8 mouse cellular contexts compared by ENCODE assay signal in the genomic region with DNA sequence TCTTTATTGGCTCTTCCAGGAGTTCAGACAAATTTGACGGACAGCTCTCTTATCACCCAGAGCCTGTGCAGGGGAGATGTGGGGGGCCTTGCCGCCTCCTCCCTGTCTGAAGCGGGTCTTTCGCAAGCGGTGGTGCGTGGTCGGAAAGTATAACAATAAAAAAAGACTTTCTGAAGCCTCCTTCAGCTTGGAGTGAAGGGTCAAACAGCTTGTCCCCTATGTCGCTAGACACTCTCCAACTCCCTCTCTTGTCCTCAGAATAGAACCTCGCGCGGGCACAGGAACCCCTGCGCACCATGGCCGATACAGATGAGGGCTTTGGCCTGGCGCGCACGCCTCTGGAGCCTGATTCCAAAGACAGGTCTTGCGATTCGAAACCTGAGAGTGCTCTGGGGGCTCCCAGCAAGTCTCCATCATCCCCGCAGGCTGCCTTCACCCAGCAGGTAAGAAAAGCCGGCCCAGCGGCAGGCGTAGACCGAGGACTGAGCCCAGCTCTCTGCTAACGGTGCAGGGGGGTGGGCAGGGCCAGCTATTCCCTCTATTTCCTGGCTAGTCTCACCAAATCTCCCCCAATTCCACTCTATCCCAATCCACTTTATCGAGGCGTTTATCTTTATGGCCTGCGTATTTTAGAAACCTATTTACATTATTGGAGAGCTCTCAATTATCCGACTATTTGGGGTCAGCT. TPM values are rescaled to one million over a fixed set of nuclear protein-coding genes. Genes with fewer than 3 reads are reported as not detected.
DNase-seq lines count a peak whose midpoint lies in the region; ATAC-seq and TF ChIP-seq lines count a peak whose summit lies in the region.
"Had no signal": no experiment of that assay in that cellular context is flagged by ENCODE, and none has a peak within 500 bp of the region (broad histone marks: within the 10 kb centered on the region; RNA-seq: fewer than 3 reads in every experiment).

No protein-coding gene starts in this region.

- peak; percentile 60 for DNase-seq in midbrain, embryonic 10.5 days (ENCODE audit: low spot score)
- DNase-seq in embryonic facial prominence, embryonic 11.5 days (ENCODE audit: low spot score), result peak; percentile 27
- no peak for DNase-seq in heart, embryonic 10.5 days (ENCODE audit: low spot score)
- DNase-seq in thymus, adult 2 months, result no peak
- DNase-seq in thymus, postnatal 14 days, result no peak
- DNase-seq: thymus, adult 18-20 months had no signal

- no peak for ATAC-seq in midbrain, embryonic 13.5 days
- no peak for ATAC-seq in embryonic facial prominence, embryonic 11.5 days (replicated peaks; ENCODE audit: insufficient number of reproducible peaks, low FRiP score, low TSS enrichment, low read depth)
- ATAC-seq in limb, embryonic 13.5 days (ENCODE audit: low FRiP score, low read depth), result no peak

- no peak overlapping the region for H3K4me3 ChIP-seq in midbrain, embryonic 10.5 days
- H3K4me3 ChIP-seq in midbrain, embryonic 13.5 days (replicated peaks), result no peak overlapping the region
- H3K4me3 ChIP-seq in embryonic facial prominence, embryonic 11.5 days (ENCODE audit: low read depth, low read length), result no peak overlapping the region
- H3K4me3 ChIP-seq in heart, embryonic 10.5 days, result peak overlapping the region; percentile 74
- H3K4me3 ChIP-seq in limb, embryonic 13.5 days, result peak overlapping the region; percentile 64
- H3K4me3 ChIP-seq in thymus, adult 2 months (ENCODE audit: control insufficient read depth, insufficient read depth, low read length), result no peak overlapping the region

- H3K4me2 ChIP-seq in midbrain, embryonic 13.5 days (replicated peaks), result no peak overlapping the region
- H3K4me2 ChIP-seq in embryonic facial prominence, embryonic 11.5 days (ENCODE audit: low read depth, low read length), result no peak overlapping the region
- peak overlapping the region; percentile 76 for H3K4me2 ChIP-seq in limb, embryonic 13.5 days (replicated peaks)

- peaks cover 21% of the 10 kb centered on the region for H3K4me1 ChIP-seq in midbrain, embryonic 10.5 days
- H3K4me1 ChIP-seq in midbrain, embryonic 13.5 days (replicated peaks), result 0 out of 2 replicates have a peak, but pooled peaks cover 6% of the 10 kb centered on the region
- no peaks in the 10 kb centered on the region for H3K4me1 ChIP-seq in embryonic facial prominence, embryonic 11.5 days (ENCODE audit: control insufficient read depth, insufficient read depth, low read length)
- H3K4me1 ChIP-seq in heart, embryonic 10.5 days, result peaks cover 46% of the 10 kb centered on the region
- H3K4me1 ChIP-seq in limb, embryonic 13.5 days, result peaks cover 22% of the 10 kb centered on the region
- H3K4me1 ChIP-seq in thymus, adult 2 months (replicated peaks; ENCODE audit: control insufficient read depth, insufficient read depth, low read length), result no peaks in the 10 kb centered on the region

- H3K9ac ChIP-seq in midbrain, embryonic 13.5 days (replicated peaks), result no peak overlapping the region
- no peak overlapping the region for H3K9ac ChIP-seq in embryonic facial prominence, embryonic 11.5 days (replicated peaks; ENCODE audit: low read length)
- peak overlapping the region; percentile 93 for H3K9ac ChIP-seq in limb, embryonic 13.5 days

- H3K36me3 ChIP-seq in midbrain, embryonic 10.5 days, result no peaks in the 10 kb centered on the region
- H3K36me3 ChIP-seq in midbrain, embryonic 13.5 days, result no peaks in the 10 kb centered on the region
- H3K36me3 ChIP-seq in embryonic facial prominence, embryonic 11.5 days (replicated peaks; ENCODE audit: control insufficient read depth, insufficient read depth, low read depth, low read length), result no peaks in the 10 kb centered on the region
- peaks cover 11% of the 10 kb centered on the region for H3K36me3 ChIP-seq in heart, embryonic 10.5 days
- peaks cover 9% of the 10 kb centered on the region; the same call in 1 of the 2 replicates for H3K36me3 ChIP-seq in limb, embryonic 13.5 days
- H3K36me3 ChIP-seq in thymus, adult 2 months (ENCODE audit: control insufficient read depth, insufficient read depth, low read length), result no peaks in the 10 kb centered on the region

- no peak overlapping the region for H3K27ac ChIP-seq in midbrain, embryonic 10.5 days (replicated peaks)
- H3K27ac ChIP-seq in midbrain, embryonic 13.5 days, result no peak overlapping the region
- no peak overlapping the region for H3K27ac ChIP-seq in embryonic facial prominence, embryonic 11.5 days (replicated peaks; ENCODE audit: low read depth, low read length)
- H3K27ac ChIP-seq in heart, embryonic 10.5 days, result peak overlapping the region; percentile 97
- peak overlapping the region; percentile 98 for H3K27ac ChIP-seq in limb, embryonic 13.5 days
- no peak overlapping the region for H3K27ac ChIP-seq in thymus, adult 2 months (ENCODE audit: control insufficient read depth, insufficient read depth, low read length)

- no peaks in the 10 kb centered on the region for H3K9me3 ChIP-seq in midbrain, embryonic 10.5 days (replicated peaks)
- no peaks in the 10 kb centered on the region for H3K9me3 ChIP-seq in midbrain, embryonic 13.5 days
- no peaks in the 10 kb centered on the region for H3K9me3 ChIP-seq in embryonic facial prominence, embryonic 11.5 days (replicated peaks; ENCODE audit: control insufficient read depth, low read length)
- H3K9me3 ChIP-seq in heart, embryonic 10.5 days, result no peaks in the 10 kb centered on the region
- H3K9me3 ChIP-seq in limb, embryonic 13.5 days, result no peaks in the 10 kb centered on the region

- no peak for TF ChIP-seq CTCF in thymus, adult 2 months (IDR thresholded peaks at IDR 0.05; ENCODE audit: borderline replicate concordance, control insufficient read depth, extremely low read depth, insufficient read depth, low read length, poor library complexity)

- no peak for TF ChIP-seq POLR2A in thymus, adult 2 months (IDR thresholded peaks at IDR 0.05; ENCODE audit: control insufficient read depth, extremely low read depth, insufficient read depth, low read length, poor library complexity)

- under 1% methylated on average over 28 of the region's 28 CpGs for WGBS in midbrain, embryonic 10.5 days
- under 1% methylated on average over 28 of the region's 28 CpGs for WGBS in midbrain, embryonic 13.5 days
- under 1% methylated on average over 28 of the region's 28 CpGs for WGBS in embryonic facial prominence, embryonic 11.5 days
- WGBS in heart, embryonic 10.5 days, result under 1% methylated on average over 28 of the region's 28 CpGs
- under 1% methylated on average over 28 of the region's 28 CpGs for WGBS in limb, embryonic 13.5 days
- WGBS in thymus, adult 2 months, result 10% methylated on average over 28 of the region's 28 CpGs

- H3K27me3 ChIP-seq in midbrain, embryonic 10.5 days (ENCODE audit: low read depth, poor library complexity, severe bottlenecking), result peaks cover 100% of the 10 kb centered on the region
- H3K27me3 ChIP-seq in midbrain, embryonic 13.5 days, result peaks cover 99% of the 10 kb centered on the region
- H3K27me3 ChIP-seq in embryonic facial prominence, embryonic 11.5 days (ENCODE audit: control insufficient read depth, insufficient read depth, low read length), result peaks cover 81% of the 10 kb centered on the region
- H3K27me3 ChIP-seq in heart, embryonic 10.5 days (ENCODE audit: insufficient read depth, poor library complexity, severe bottlenecking), result peaks cover 72% of the 10 kb centered on the region
- peaks cover 88% of the 10 kb centered on the region for H3K27me3 ChIP-seq in limb, embryonic 13.5 days
- H3K27me3 ChIP-seq in thymus, adult 2 months (ENCODE audit: control insufficient read depth, insufficient read depth, low read length), result peaks cover 42% of the 10 kb centered on the region

RNA-seq across cellular contexts. Expression of gene Tbx5, which starts 4.3 kb away (rescaled TPM):
- 0.10 and 0.20 TPM in 2 replicates for polyA plus RNA-seq in midbrain, embryonic 10.5 days (2016; fragmentation: Nextera tagmentation; extraction: Ambion mirVana)
- polyA plus RNA-seq in midbrain, embryonic 13.5 days (2015; fragmentation: Nextera tagmentation; extraction: Ambion mirVana), result not detected in 2 replicates
- 0.55 and 0.71 TPM in 2 replicates for polyA plus RNA-seq in embryonic facial prominence, embryonic 11.5 days (2014; fragmentation: Nextera tagmentation; extraction: Ambion mirVana)
- polyA plus RNA-seq in heart, embryonic 10.5 days (2016; fragmentation: Nextera tagmentation; extraction: Ambion mirVana), result 41.9 and 44.2 TPM in 2 replicates
- polyA plus RNA-seq in limb, embryonic 13.5 days (2015; fragmentation: Nextera tagmentation; extraction: Ambion mirVana), result 34.8 and 51.5 TPM in 2 replicates
- polyA plus RNA-seq in thymus, adult 2 months (2012; rRNA removed), result 0.54 and 1.7 TPM in 2 replicates

Comparison
In these comparisons a context has a peak if more than half of its experiments do, and no peak if none do; other contexts are left out.
1. DNase-seq: peak in midbrain, embryonic 10.5 days (single experiment) and embryonic facial prominence, embryonic 11.5 days (single experiment); none in heart, embryonic 10.5 days (single experiment), thymus, adult 2 months (single experiment) and thymus, postnatal 14 days (single experiment).
2. H3K27ac ChIP-seq: peak in heart, embryonic 10.5 days (single experiment) and limb, embryonic 13.5 days (single experiment); none in midbrain, embryonic 10.5 days (single experiment), midbrain, embryonic 13.5 days (single experiment), embryonic facial prominence, embryonic 11.5 days (single experiment) and thymus, adult 2 months (single experiment).
3. H3K4me3 ChIP-seq: peak in heart, embryonic 10.5 days (single experiment) and limb, embryonic 13.5 days (single experiment); none in midbrain, embryonic 10.5 days (single experiment), midbrain, embryonic 13.5 days (single experiment), embryonic facial prominence, embryonic 11.5 days (single experiment) and thymus, adult 2 months (single experiment).
4. RNA of gene Tbx5, which starts 4.3 kb away (polyA plus RNA-seq): 34.8 to 51.5 TPM in limb, embryonic 13.5 days and 41.9 to 44.2 TPM in heart, embryonic 10.5 days; 0.54 to 1.7 TPM in thymus, adult 2 months, 0.55 to 0.71 TPM in embryonic facial prominence, embryonic 11.5 days, 0.10 to 0.20 TPM in midbrain, embryonic 10.5 days and not detected in midbrain, embryonic 13.5 days; every median in the first group is over 10 times any median in the second.